Mouse (Mus musculus): ENCODE results near the gene Zfp454.

- TF ChIP-seq HCFC1 (IDR thresholded peaks at IDR 0.05; ENCODE audit: borderline replicate concordance, insufficient read depth, low read length) = no peak
- no peak for TF ChIP-seq CHD2 (IDR thresholded peaks at IDR 0.05; ENCODE audit: low read depth, low read length)
These were observed 61.2 kb downstream of the Zfp454 start for GRCm38 (mm10) chr11:50826214-50826613.

All from ES-E14 (cell line).